Mouse (Mus musculus): ENCODE measurements at regions not wholly inside any gene's neighbourhood (a gene's known extent, or its start where the extent isn't known, plus 50 kb on each side); places are given as distances from the start of the nearest gene placed in this dataset.

- no peak for DNase-seq
Measured at GRCm38 (mm10) chr6:94761341-94761740, 61.4 kb upstream of the Lrig1 start.

- peak; percentile 47 for DNase-seq
Measured at GRCm38 (mm10) chr6:94760629-94761111, 60.7 kb upstream of the Lrig1 start.

DNA sequence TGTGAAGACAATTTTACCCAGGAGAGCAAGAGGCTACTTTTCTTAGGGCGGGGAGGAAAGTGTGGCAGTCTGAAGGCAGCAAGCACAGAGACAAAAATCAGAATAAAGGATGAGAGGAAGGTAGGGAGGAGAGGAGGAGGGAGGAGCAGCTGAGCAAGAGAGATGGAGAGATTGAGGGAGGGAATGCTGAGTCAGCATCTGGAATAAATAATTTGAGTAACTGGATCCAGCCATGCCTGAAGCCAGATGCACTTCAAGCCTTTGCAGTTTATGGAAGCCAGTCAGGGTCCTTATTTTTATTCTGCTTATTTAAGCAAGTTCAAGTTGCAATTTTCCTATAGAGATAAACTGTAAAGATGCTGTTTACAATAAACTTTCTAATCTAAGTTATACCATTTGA is 59.7 kb upstream of the Lrig1 start:
- no peak for DNase-seq

- no peak for DNase-seq
Measured at GRCm38 (mm10) chr6:94756006-94756405, 56.0 kb upstream of the Lrig1 start.

- no peak for DNase-seq
Measured at GRCm38 (mm10) chr6:94755297-94755831, 55.4 kb upstream of the Lrig1 start.

DNA sequence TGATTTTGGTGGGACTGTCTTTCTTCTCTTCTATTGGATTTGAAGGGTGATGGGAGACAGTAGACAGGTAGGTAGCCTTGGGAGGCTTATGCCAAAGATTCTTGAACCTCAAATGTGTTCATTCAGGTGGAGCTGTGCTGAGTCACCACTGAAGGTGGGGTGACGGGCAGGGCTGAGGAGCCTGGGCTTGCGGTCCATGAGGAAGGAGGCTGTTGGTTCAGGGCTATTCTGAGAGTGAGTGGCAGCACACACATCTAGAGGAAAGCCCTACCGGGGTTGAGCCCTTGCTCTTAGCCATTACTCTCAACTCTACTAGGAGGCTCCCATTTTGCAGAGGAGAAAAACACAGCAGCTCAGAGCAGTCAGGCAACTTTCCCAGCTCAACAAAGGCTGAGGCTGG is 54.6 kb upstream of the Lrig1 start:
- no peak for DNase-seq

DNA sequence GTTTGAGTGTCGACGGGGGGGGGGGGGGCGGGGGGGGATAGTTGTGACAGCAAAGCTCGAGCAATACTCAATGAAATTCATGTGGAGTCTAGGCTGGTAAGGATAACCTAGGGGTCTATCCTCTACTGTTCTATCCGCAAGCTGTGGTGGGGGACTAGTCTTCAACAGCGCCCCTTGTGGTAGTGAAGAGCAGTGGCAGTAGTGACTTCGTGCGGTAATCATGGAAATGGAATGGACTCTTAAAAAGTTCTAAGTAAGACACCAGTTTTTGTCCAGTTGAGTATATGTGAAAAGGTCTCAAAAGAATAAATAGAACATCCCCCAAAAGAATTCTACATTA is 51.1 kb upstream of the Lrig1 start:
- DNase-seq = peak; percentile 15

DNA sequence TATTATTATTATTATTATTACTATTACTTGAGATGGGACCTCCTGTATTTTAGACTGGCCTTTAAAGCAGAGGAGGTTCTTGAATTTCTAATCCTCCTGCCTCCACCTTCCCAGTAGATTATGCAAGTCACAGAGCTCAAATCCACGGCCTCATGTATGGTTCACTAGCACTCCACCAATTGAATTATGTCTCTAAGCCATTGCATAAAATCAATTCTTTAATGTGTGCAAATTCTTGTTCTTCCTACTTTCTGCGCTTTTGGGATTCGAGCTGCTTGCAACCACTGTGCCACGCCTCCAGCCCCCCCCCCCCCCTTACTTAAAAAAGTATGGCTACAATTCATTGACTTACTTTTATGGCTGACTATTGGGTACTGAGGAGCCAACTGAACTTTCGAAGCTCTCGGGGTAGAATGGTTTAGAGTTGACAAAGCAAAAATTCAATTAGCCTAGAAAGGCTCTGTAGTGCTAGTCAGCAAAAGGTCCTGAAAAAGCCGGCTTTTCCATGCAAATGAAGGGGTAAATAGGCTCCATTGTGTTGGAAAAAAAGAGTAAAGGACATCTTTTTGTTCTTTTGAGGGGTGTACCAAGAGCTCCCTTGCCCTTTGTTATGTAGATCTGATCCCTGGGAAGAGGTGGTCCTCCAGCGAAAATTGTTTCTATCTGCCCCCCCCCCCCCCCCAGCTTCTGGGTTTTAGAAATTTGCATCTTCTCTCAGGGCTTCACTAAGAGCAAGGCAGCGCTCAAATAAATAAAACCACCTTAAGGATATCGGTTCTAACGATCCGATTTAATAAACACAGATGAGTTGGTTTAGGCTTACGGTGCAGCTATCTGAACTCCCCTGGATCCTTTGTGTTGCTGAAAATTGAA is 50.5 kb upstream of the Lrig1 start:
- no peak for DNase-seq

All from thymus, postnatal 25 days (tissue).